Mouse (Mus musculus): ENCODE results near the gene Nid2.

DNA sequence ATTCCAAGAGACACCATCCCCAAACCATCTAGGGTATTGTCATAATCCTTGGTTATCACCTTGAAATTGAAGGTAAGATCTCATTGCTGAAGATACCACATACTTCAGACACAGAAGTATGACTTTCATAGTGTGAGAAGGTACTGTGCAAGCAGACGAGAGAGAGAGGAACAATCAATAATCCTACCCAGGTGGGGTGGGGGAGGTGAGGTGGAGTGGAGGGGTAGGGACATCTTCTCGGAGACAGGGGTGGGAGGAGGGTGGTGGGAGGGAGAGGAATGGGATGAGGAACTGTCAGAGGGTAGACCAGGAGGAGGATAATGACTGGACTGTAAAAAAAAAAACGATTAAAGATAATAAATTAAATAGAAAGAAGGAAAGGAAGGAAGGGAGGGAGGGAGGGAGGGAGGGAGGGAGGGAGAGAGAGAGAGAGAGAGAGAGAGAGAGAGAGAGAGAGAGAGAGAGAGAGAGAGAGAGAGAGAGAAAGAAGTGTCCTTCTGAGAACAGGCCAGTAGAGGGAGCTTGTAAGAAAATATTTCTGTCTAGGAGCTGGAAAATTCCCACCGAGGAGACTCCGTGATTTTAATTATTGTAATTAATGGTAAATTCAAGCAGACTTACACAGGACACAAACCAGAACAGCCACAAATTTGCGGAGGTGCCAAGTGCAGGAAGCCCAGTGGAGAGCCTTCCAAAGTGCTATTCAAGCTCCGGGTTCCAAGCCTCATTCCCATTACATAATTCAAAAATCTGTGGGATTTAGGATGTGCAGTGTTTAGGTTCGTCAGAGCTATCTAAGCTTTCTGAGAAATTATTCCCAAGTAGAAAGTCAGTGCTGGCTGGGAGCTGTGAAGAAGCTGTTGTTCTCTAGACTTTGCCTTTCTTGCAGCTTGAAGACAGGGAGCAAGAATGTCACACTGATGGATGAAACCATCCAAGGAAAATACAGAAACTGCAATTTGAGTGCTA is 108.0 kb downstream of the Nid2 start:
- TF ChIP-seq CTCF (IDR thresholded peaks at IDR 0.05), result peak; percentile 60
- no peak for TF ChIP-seq POLR2A (IDR thresholded peaks at IDR 0.05; ENCODE audit: insufficient read depth, low read depth, low read length)
- no peak for TF ChIP-seq EP300 (IDR thresholded peaks at IDR 0.05; ENCODE audit: insufficient read depth, low read depth, low read length)

Measured in heart, adult 2 months (tissue).